Mouse (Mus musculus): Measurements from ENCODE around the gene Dgki. TPM values are rescaled to one million over a fixed set of nuclear protein-coding genes. Genes with fewer than 3 reads are reported as not detected.
A peak's percentile ranks its signal among the peaks of the same experiment; 100 is the strongest.

Gene Dgki
- total and polyA plus RNA-seq, 3 experiments = 4.4 to 8.7 (median 7.7) TPM

DNA sequence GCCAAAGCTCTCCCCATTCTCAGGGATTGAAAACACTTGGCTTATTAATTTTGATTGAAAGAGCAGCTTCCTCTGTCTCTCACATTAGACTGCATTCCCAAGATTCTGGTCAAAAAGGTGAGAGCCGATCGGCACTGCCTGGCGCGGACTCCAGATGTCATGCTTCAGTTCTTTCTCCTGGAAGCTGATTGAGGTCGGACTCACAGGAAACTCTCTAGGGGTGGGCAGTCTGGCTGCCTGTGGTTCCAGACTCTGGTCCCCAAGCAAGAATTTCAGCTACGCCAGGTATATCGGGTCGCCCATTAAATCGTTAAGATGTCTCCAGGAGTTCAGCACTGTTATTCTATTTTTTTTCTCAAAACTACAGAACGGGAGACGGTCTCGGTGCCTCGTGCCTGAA lies 102.2 kb downstream of the Dgki start:
- H3K79me2 ChIP-seq (replicated peaks; ENCODE audit: control insufficient read depth, extremely low read depth, insufficient read depth, poor library complexity, severe bottlenecking) = no peaks in the 10 kb centered on the region
- TF ChIP-seq NRF1 (IDR thresholded peaks at IDR 0.05; ENCODE audit: low read depth, low read length) = no peak
- TF ChIP-seq TCF12 (IDR thresholded peaks at IDR 0.05; ENCODE audit: low read depth, low read length) = no peak
- no peak for TF ChIP-seq HCFC1 (IDR thresholded peaks at IDR 0.05; ENCODE audit: low read depth, low read length)
- no peak for TF ChIP-seq POLR2A (IDR thresholded peaks at IDR 0.05; ENCODE audit: low read depth, low read length)
- no peak for TF ChIP-seq USF2 (conservative IDR thresholded peaks at IDR 0.05; ENCODE audit: low read depth, low read length)
- no peak for TF ChIP-seq BHLHE40 (IDR thresholded peaks at IDR 0.05; ENCODE audit: low read depth, low read length)
- no peak for TF ChIP-seq NELFE (IDR thresholded peaks at IDR 0.05; ENCODE audit: low read depth, low read length)
- no peak for TF ChIP-seq POLR2AphosphoS2 (IDR thresholded peaks at IDR 0.05; ENCODE audit: low read depth, low read length)
- TF ChIP-seq MYC (IDR thresholded peaks at IDR 0.05; ENCODE audit: low read depth, low read length) = no peak
- no peak overlapping the region for H3K27ac ChIP-seq (ENCODE audit: insufficient read depth, low read depth)
- no peaks in the 10 kb centered on the region for H3K9me3 ChIP-seq (replicated peaks; ENCODE audit: low read length)
- H3K9ac ChIP-seq (ENCODE audit: insufficient read depth, low read depth) = no peak overlapping the region
- no peak for DNase-seq (ENCODE audit: extremely low read depth)
- no peaks in the 10 kb centered on the region for H3K27me3 ChIP-seq (replicated peaks)
- in situ Hi-C loops (cut with MboI; ENCODE audit: low pct_ligation_motif_present, low pct_unique_long_range_greater_than_20kb, low sequenced_read_pairs) (loop anchor here (10.0 kb wide), 1 partner anchor 257 kb away; no protein-coding TSS in a partner anchor), dilution Hi-C loops (cut with MboI; ENCODE audit: extremely low pct_ligation_motif_present, extremely low pct_unique_long_range_greater_than_20kb, low sequenced_read_pairs) (no loop called here)
- H3K4me3 ChIP-seq (replicated peaks in 1 of 3; ENCODE audit: low read depth in 2 of 3, low read length in 2 of 3, poor library complexity in 1 of 3) = no peak overlapping the region
- H3K4me1 ChIP-seq (ENCODE audit: control insufficient read depth in 1 of 2, insufficient read depth in 2 of 2) = peaks cover 14 to 55% of the 10 kb centered on the region in 2 experiments
- H3K4me2 ChIP-seq (ENCODE audit: insufficient read depth, low read depth, poor library complexity, severe bottlenecking) = no peak overlapping the region
- peaks cover 0 to 20% of the 10 kb centered on the region in 2 experiments for H3K36me3 ChIP-seq (replicated peaks in 1 of 2; ENCODE audit: control insufficient read depth in 1 of 2, insufficient read depth in 1 of 2, low read length in 1 of 2)

GRCm38 (mm10) chr6:37196870-37197269 lies 103.1 kb downstream of the Dgki start:
- peaks cover 14 to 55% of the 10 kb centered on the region in 2 experiments for H3K4me1 ChIP-seq (ENCODE audit: control insufficient read depth in 1 of 2, insufficient read depth in 2 of 2)
- no peaks in the 10 kb centered on the region for H3K27me3 ChIP-seq (replicated peaks)
- H3K9ac ChIP-seq (ENCODE audit: insufficient read depth, low read depth) = no peak overlapping the region
- TF ChIP-seq ETS1 (conservative IDR thresholded peaks at IDR 0.05; ENCODE audit: low read depth, low read length) = peak; percentile 48; the same call in 1 of the 2 replicates
- TF ChIP-seq TCF12 (IDR thresholded peaks at IDR 0.05; ENCODE audit: low read depth, low read length) = peak; percentile 52; the same call in 1 of the 2 replicates
- no peak for TF ChIP-seq USF1 (IDR thresholded peaks at IDR 0.05; ENCODE audit: low read depth, low read length)
- TF ChIP-seq SIN3A (IDR thresholded peaks at IDR 0.05; ENCODE audit: low read length) = no peak
- TF ChIP-seq EP300 (IDR thresholded peaks at IDR 0.05; ENCODE audit: low read length) = peak; percentile 78
- TF ChIP-seq E2F4 (IDR thresholded peaks at IDR 0.05; ENCODE audit: insufficient replicate concordance, low read depth, low read length) = no peak
- TF ChIP-seq MAX (IDR thresholded peaks at IDR 0.05; ENCODE audit: low read length) = 0 out of 2 replicates have a peak, but pooled peaks have one; percentile 29
- TF ChIP-seq JUND (conservative IDR thresholded peaks at IDR 0.05; ENCODE audit: low read depth, low read length) = no peak
- 0 out of 2 replicates have a peak, but pooled peaks have one; percentile 22 for TF ChIP-seq POLR2A (IDR thresholded peaks at IDR 0.05; ENCODE audit: low read depth, low read length)
- peak; percentile 96 for TF ChIP-seq MEF2A (IDR thresholded peaks at IDR 0.05; ENCODE audit: borderline replicate concordance, low read depth, low read length)
- no peak for TF ChIP-seq MAFK (IDR thresholded peaks at IDR 0.05; ENCODE audit: insufficient replicate concordance, low read length)
- 0 out of 2 replicates have a peak, but pooled peaks have one; percentile 42 for TF ChIP-seq IRF4 (IDR thresholded peaks at IDR 0.05; ENCODE audit: low read depth, low read length)
- peak; percentile 72 for TF ChIP-seq BHLHE40 (IDR thresholded peaks at IDR 0.05; ENCODE audit: low read depth, low read length)
- TF ChIP-seq MXI1 (IDR thresholded peaks at IDR 0.05; ENCODE audit: low read depth, low read length) = 0 out of 2 replicates have a peak, but pooled peaks have one; percentile 31
- no peak for TF ChIP-seq MAZ (IDR thresholded peaks at IDR 0.05; ENCODE audit: low read depth, low read length)
- no peak for TF ChIP-seq CHD1 (IDR thresholded peaks at IDR 0.05; ENCODE audit: low read depth, low read length)
- TF ChIP-seq ZC3H11A (IDR thresholded peaks at IDR 0.05; ENCODE audit: low read depth, low read length) = no peak
- TF ChIP-seq MYC (IDR thresholded peaks at IDR 0.05; ENCODE audit: low read depth, low read length) = no peak
- peak overlapping the region; percentile 11; the same call in 1 of the 2 replicates for H3K4me2 ChIP-seq (ENCODE audit: insufficient read depth, low read depth, poor library complexity, severe bottlenecking)
- no peak for DNase-seq (ENCODE audit: extremely low read depth)
- peak overlapping the region in 1 of 3 experiments; percentile 45 for H3K4me3 ChIP-seq (replicated peaks in 1 of 3; ENCODE audit: low read depth in 2 of 3, low read length in 2 of 3, poor library complexity in 1 of 3)
- H3K9me3 ChIP-seq (replicated peaks; ENCODE audit: low read length) = no peaks in the 10 kb centered on the region
- dilution Hi-C loops (cut with MboI; ENCODE audit: extremely low pct_ligation_motif_present, extremely low pct_unique_long_range_greater_than_20kb, low sequenced_read_pairs) (no loop called here), in situ Hi-C loops (cut with MboI; ENCODE audit: low pct_ligation_motif_present, low pct_unique_long_range_greater_than_20kb, low sequenced_read_pairs) (loop anchor here (10.0 kb wide), 1 partner anchor 258 kb away; no protein-coding TSS in a partner anchor)
- peaks cover 0 to 13% of the 10 kb centered on the region in 2 experiments for H3K36me3 ChIP-seq (replicated peaks in 1 of 2; ENCODE audit: control insufficient read depth in 1 of 2, insufficient read depth in 1 of 2, low read length in 1 of 2)
- H3K27ac ChIP-seq (ENCODE audit: insufficient read depth, low read depth) = no peak overlapping the region
- H3K79me2 ChIP-seq (replicated peaks; ENCODE audit: control insufficient read depth, extremely low read depth, insufficient read depth, poor library complexity, severe bottlenecking) = no peaks in the 10 kb centered on the region

All from CH12.LX (cell line).